Mouse (Mus musculus) mature B cell (primary cell): ENCODE measurements around the gene Osbpl5.
"Not testable (repeated sequence)": the region's sequence is repeated elsewhere in the genome, so short reads cannot be mapped to it uniquely, and the experiment has no call there.

ENCODE experiments used
- in situ Hi-C: fragments of 300-500 bp; cut with MboI; formaldehyde crosslinking; loops from 2 replicates; pipeline ENCODE4 v1.14.3; 2019

Osbpl5 gene

DNA sequence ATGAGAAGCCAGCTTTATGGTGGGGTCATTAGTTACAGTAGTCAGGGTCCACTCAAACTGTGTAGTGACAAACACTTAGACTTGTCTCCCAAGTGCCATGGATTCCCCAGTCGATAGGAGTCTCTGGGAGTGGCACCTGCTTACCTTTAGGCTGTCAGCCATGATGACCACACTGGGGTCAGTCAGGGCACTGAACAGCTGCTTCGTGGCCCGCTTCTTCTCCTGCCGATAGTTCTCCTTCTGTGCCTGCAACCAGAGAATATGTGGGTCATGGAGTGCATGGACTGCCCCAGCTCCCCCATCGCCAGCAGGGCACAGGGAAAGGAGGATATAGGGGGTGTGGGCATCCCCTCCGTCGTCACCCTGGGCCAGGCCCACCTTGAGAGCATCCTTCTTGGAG lies 47.4 kb downstream of the Osbpl5 start:
- in situ Hi-C loops, result loop anchor here (5.0 kb wide), 1 partner anchor 43 kb away; no protein-coding TSS in a partner anchor

GRCm38 (mm10) chr7:143706697-143707438 lies 49.9 kb downstream of the Osbpl5 start:
- in situ Hi-C loops, result loop anchor here (5.0 kb wide), 1 partner anchor 45 kb away; no protein-coding TSS in a partner anchor

- in situ Hi-C loops, result no loop called here
These were observed 60.6 kb downstream of the Osbpl5 start for GRCm38 (mm10) chr7:143696140-143696539.

- in situ Hi-C loops, result no loop called here
These were observed 62.2 kb downstream of the Osbpl5 start for GRCm38 (mm10) chr7:143694550-143694949.

- in situ Hi-C loops, result no loop called here
These were observed 63.9 kb downstream of the Osbpl5 start for GRCm38 (mm10) chr7:143692746-143693510.

- in situ Hi-C loops, result no loop called here
These were observed 64.9 kb downstream of the Osbpl5 start for GRCm38 (mm10) chr7:143691909-143692308.

DNA sequence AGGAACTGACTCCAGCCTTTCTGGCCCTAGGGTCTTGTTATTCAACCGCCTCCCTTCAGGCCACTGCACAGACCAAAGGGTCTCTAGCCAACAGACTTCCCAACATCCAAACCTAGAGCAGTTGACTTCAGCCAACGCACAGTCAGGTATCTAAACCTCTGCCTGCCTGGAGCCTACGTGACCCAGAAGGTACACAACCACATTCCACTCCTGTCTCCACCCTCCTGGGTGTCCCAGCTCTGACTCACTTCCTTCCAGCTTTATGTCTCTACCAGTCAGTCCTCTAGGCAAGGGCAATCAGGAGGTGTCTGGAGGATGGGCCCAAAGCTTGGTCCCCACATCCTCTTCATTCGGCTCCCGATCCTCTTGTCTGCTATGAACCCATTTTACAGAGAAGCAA lies 65.6 kb downstream of the Osbpl5 start:
- in situ Hi-C loops, result no loop called here

GRCm38 (mm10) chr7:143689946-143690345 lies 66.8 kb downstream of the Osbpl5 start:
- in situ Hi-C loops, result no loop called here

DNA sequence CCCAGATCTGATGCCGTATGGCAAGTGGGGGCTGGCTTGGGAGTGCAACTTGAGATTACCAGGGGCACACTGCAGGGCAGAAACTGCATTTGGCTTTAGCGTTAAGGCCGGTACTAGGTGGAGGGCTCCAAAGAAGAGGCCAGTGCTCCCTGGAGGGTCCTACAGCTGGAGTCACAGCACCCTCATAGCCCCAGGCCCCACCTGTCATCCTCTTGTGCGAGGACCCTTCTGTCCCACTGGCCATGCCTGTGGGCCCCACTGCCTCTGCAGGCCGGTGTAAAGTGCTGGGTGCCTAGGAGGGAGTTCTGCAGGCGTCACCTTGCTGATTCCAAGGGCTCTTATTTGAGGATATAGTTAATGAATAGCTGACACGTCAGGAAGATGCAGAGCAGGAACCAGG lies 67.3 kb downstream of the Osbpl5 start:
- in situ Hi-C loops, result no loop called here

DNA sequence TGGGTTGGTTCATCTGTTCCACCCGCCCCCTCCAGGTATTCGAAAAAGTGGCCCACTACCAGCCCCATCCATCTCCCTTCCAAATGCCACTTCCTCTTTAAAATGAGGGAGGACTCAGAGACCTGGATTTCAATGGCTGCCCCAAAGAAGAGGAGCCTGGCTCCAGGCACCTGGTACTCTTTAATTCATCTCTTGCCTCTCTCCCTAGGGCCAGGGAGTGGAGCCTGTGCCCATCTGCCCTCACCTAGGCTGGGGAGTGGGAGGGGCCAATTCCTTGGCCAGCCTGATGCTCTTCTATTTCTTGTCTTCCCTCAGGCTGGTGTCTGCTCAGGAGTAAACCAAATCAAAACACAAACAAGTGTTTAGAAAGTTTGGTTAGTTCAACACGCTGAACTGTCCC lies 70.1 kb downstream of the Osbpl5 start:
- in situ Hi-C loops, result not testable (repeated sequence)

- in situ Hi-C loops, result not testable (repeated sequence)
These were observed 70.6 kb downstream of the Osbpl5 start for GRCm38 (mm10) chr7:143686191-143686590.

DNA sequence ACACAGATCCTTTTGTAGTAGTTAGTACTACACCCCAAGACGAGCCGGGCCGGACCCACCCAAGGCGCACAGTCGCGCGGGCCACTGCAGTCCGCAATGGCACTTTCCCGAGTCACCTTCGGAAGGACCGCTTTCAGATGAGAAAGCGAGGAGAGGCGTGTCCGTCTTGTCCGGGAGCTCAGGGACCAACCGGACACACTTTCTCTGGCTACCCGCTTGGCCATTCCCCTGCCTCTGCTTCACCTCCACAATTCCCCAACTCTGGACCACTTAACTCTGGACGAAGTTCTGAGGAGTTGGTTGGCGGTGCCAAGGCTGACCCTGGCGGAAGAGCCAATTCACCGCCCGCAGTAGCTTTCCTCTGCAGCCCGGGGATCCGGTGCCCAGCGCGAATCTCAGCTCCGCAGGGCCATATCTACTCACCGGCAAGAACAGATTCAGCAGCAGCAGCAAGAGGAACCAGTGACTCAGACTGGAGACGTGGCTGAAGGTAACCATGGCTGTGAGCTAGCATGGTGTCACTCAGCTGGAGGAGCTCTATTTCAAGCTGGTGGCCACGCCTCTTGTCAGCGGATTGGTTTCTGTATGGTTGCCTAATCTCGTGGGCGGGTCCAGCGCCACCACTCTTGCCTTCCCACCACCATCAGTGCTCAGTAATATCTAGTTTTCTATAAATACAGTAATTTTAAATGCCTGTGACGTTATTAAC lies 71.3 kb downstream of the Osbpl5 start, which contains the start of gene Tnfrsf23:
Tnfrsf23 (minus strand) TSS at position 514 of the 709 bp plus-strand sequence.
- in situ Hi-C loops, result no loop called here

GRCm38 (mm10) chr7:143684569-143684968 lies 72.2 kb downstream of the Osbpl5 start:
- in situ Hi-C loops, result not testable (repeated sequence)

GRCm38 (mm10) chr7:143681566-143681965 lies 75.2 kb downstream of the Osbpl5 start:
- in situ Hi-C loops, result no loop called here

GRCm38 (mm10) chr7:143680836-143681235 lies 75.9 kb downstream of the Osbpl5 start:
- in situ Hi-C loops, result not testable (repeated sequence)

- in situ Hi-C loops, result not testable (repeated sequence)
These were observed 77.1 kb downstream of the Osbpl5 start for GRCm38 (mm10) chr7:143679650-143680049.

DNA sequence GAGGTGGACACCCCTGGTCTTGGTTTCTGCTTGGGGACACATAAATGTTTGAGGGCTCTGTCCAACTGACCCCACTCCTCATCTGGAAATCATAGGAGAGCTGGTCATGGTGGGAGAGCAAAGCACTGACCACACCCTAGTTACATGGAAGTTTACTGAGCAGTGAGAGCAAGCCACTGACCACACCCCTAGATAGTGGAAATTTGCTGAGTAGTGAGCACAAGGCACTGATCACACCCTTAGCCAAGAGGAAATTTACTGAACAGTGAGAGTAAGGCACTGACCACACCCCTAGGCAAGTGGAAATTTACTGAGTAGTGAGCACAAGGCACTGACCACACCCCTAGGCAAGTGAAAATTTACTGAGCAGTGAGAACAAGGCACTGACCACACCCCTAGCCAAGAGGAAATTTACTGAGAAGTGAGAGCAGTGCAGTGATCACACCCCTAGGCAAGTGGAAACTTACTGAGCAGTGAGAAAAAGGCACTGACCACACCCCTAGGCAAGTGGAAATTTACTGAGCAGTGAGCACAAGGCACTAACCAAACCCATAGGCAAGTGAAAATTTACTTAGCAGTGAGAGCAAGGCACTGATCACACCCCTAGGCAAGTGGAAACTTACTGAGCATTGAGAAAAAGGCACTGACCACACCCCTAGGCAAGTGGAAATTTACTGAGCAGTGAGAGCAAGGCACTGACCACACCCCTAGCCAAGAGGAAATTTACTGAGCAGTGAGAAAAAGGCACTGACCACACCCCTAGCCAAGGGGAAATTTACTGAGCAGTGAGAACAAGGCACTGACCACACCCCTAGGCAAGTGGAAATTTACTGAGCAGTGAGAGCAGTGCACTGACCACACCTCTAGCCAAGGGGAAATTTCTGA lies 90.1 kb downstream of the Osbpl5 start:
- in situ Hi-C loops, result no loop called here

DNA sequence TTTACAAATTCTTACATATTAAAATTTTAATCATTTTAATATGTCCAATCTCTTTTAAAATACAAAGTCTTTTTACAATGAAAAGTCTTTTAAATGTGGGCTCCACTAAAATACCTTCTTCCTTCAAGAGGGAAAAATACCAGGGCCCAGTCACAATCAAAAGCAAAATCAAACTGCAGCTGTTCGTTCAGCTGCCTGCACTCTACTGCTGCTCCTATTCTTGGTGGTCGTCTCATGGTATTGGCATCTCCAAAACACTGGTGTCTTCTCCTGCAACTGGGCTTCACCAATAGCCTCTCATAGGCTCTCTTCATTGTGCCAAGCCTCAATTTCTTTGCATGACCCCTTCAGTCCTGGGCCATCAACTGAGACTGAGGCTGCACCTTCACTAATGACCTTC lies 93.3 kb downstream of the Osbpl5 start:
- in situ Hi-C loops, result no loop called here

DNA sequence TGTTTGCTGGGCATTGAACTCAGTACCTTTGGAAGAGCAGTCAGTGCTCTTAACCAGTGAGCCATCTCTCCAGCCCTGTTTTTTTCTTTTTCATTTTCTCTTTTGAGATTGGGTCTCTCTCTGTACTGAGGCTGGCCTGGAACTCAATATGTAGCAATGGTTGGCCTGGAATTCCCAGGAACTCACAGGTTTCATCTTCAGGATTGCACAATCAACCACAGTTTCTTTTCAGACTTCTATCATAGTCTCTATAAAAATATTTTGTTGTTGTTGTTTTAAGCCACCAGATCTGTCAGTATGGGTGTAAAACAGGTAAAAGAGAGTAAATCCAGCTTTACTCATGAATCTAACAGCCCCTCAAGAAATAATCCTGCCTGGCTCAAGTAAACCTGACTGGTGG lies 96.0 kb downstream of the Osbpl5 start:
- in situ Hi-C loops, result no loop called here

DNA sequence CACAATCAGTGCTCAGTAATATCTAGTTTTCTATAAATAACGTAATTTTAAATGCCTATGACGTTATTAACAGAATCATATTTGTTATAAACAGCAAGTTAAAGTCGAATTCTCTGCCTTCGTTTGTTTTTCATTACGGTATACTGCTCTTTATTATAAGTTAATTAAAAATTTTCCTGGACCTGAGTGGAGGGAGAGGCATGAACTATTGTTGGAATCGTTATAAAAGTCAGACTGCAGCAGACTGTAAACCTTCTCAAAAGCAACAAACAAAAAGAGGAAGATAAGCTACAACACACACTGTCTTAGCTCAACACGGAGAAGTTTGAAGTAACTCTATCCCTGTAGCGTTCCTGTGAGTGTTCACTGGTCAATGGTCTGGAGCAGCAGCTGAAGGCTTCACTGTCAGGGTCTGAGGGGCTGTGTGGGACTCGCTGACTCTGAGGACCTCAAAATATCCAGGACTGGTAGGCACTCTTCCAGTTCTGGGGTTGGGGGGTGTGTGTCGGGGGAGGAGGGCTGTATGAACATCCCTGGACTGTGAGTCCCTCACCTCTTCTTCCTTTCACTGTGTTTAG lies 106.9 kb downstream of the Osbpl5 start:
- in situ Hi-C loops, result not testable (repeated sequence)
